In the genomic region with DNA sequence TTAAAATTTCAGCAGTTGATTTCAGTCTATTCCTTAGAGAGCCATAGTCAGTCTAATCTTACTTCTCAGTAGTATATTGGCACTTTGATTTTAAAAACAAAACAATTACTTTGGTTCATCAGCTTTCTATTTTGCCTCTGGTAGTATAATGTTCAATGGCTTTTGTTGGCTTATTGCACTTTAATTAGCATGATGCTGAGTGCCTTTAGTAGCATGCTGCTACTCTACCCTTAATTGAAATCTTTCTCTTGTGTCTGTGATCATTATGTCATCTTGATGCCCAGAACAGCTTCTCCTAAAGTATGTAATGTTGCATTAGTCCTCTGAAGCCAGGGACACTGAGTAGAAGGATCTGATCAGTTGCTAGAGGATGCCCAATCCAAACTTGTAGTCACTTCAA, we compare ENCODE assay signal across 25 mouse cellular contexts.
DNase-seq lines count a peak whose midpoint lies in the region; ATAC-seq and TF ChIP-seq lines count a peak whose summit lies in the region.
"Had no signal": no experiment of that assay in that cellular context is flagged by ENCODE, and none has a peak within 500 bp of the region (broad histone marks: within the 10 kb centered on the region; RNA-seq: fewer than 3 reads in every experiment).

No protein-coding gene starts in this region.

- H3K36me3 ChIP-seq in hindbrain, embryonic 14.5 days (replicated peaks; ENCODE audit: control insufficient read depth, insufficient read depth): no peaks in the 10 kb centered on the region
- no peaks in the 10 kb centered on the region for H3K36me3 ChIP-seq in hindbrain, embryonic 12.5 days
- no peaks in the 10 kb centered on the region for H3K36me3 ChIP-seq in neural tube, embryonic 12.5 days
- no peaks in the 10 kb centered on the region for H3K36me3 ChIP-seq in hindbrain, postnatal 0 days (ENCODE audit: insufficient read depth, low read length)
- H3K36me3 ChIP-seq in neural tube, embryonic 15.5 days: no peaks in the 10 kb centered on the region
- H3K36me3 ChIP-seq: embryonic facial prominence, embryonic 12.5 days; embryonic facial prominence, embryonic 15.5 days; forebrain, embryonic 15.5 days; heart, embryonic 10.5 days; heart, embryonic 13.5 days; intestine, embryonic 15.5 days had no signal

- DNase-seq in hindbrain, embryonic 14.5 days (ENCODE audit: low spot score): peak; percentile 26
- no peak for DNase-seq in neural tube, embryonic 10.5 days (ENCODE audit: extremely low spot score, low spot score)
- DNase-seq in hindbrain, postnatal 0 days (ENCODE audit: low spot score): peak; percentile 6
- no peak for DNase-seq in cerebellum, postnatal 14 days
- no peak for DNase-seq in thymus, adult 18-20 months
- DNase-seq: adrenal gland, adult 2 months; adrenal gland, postnatal 14 days; cerebellum, adult 11-12 months; cerebellum, adult 9-10 months; cerebellum, postnatal 25 days; gastrocnemius, postnatal 10 days; gastrocnemius, postnatal 36 days; heart, adult 2 months; heart, postnatal 14 days; heart, postnatal 4 days had no signal

- H3K4me1 ChIP-seq in hindbrain, embryonic 14.5 days (replicated peaks; ENCODE audit: control insufficient read depth, insufficient read depth, low read length): no peaks in the 10 kb centered on the region
- no peaks in the 10 kb centered on the region for H3K4me1 ChIP-seq in hindbrain, embryonic 12.5 days
- H3K4me1 ChIP-seq in neural tube, embryonic 12.5 days: no peaks in the 10 kb centered on the region
- no peaks in the 10 kb centered on the region for H3K4me1 ChIP-seq in hindbrain, postnatal 0 days (ENCODE audit: insufficient read depth, low read length)
- H3K4me1 ChIP-seq in neural tube, embryonic 15.5 days: no peaks in the 10 kb centered on the region
- H3K4me1 ChIP-seq: embryonic facial prominence, embryonic 12.5 days; embryonic facial prominence, embryonic 15.5 days; forebrain, embryonic 15.5 days; heart, embryonic 10.5 days; heart, embryonic 13.5 days; intestine, embryonic 15.5 days had no signal

- no peak overlapping the region for H3K27ac ChIP-seq in hindbrain, embryonic 14.5 days
- H3K27ac ChIP-seq in hindbrain, embryonic 12.5 days: no peak overlapping the region
- H3K27ac ChIP-seq in neural tube, embryonic 12.5 days: no peak overlapping the region
- no peak overlapping the region for H3K27ac ChIP-seq in hindbrain, postnatal 0 days
- H3K27ac ChIP-seq in neural tube, embryonic 15.5 days (replicated peaks): no peak overlapping the region
- H3K27ac ChIP-seq: embryonic facial prominence, embryonic 12.5 days; embryonic facial prominence, embryonic 15.5 days; forebrain, embryonic 15.5 days; heart, adult 2 months; heart, embryonic 10.5 days; heart, embryonic 13.5 days; intestine, embryonic 15.5 days had no signal

- no peak overlapping the region for H3K4me2 ChIP-seq in hindbrain, embryonic 14.5 days (replicated peaks)
- no peak overlapping the region for H3K4me2 ChIP-seq in hindbrain, embryonic 12.5 days (replicated peaks)
- no peak overlapping the region for H3K4me2 ChIP-seq in neural tube, embryonic 12.5 days (replicated peaks)
- no peak overlapping the region for H3K4me2 ChIP-seq in hindbrain, postnatal 0 days (ENCODE audit: low read depth, low read length)
- no peak overlapping the region for H3K4me2 ChIP-seq in neural tube, embryonic 15.5 days
- H3K4me2 ChIP-seq: embryonic facial prominence, embryonic 12.5 days; embryonic facial prominence, embryonic 15.5 days; forebrain, embryonic 15.5 days; heart, embryonic 13.5 days; intestine, embryonic 15.5 days had no signal

- no peak overlapping the region for H3K4me3 ChIP-seq in hindbrain, embryonic 14.5 days (replicated peaks; ENCODE audit: low read length)
- no peak overlapping the region for H3K4me3 ChIP-seq in hindbrain, embryonic 12.5 days
- H3K4me3 ChIP-seq in neural tube, embryonic 12.5 days: no peak overlapping the region
- no peak overlapping the region for H3K4me3 ChIP-seq in hindbrain, postnatal 0 days (ENCODE audit: low read length)
- H3K4me3 ChIP-seq in neural tube, embryonic 15.5 days (replicated peaks): no peak overlapping the region
- H3K4me3 ChIP-seq: embryonic facial prominence, embryonic 12.5 days; embryonic facial prominence, embryonic 15.5 days; forebrain, embryonic 15.5 days; heart, adult 2 months; heart, embryonic 10.5 days; heart, embryonic 13.5 days; intestine, embryonic 15.5 days had no signal

- no peaks in the 10 kb centered on the region for H3K9me3 ChIP-seq in hindbrain, embryonic 14.5 days (ENCODE audit: control insufficient read depth, low read length)
- H3K9me3 ChIP-seq in hindbrain, embryonic 12.5 days (replicated peaks): no peaks in the 10 kb centered on the region
- H3K9me3 ChIP-seq in neural tube, embryonic 12.5 days: no peaks in the 10 kb centered on the region
- H3K9me3 ChIP-seq in hindbrain, postnatal 0 days (ENCODE audit: low read length): no peaks in the 10 kb centered on the region
- no peaks in the 10 kb centered on the region for H3K9me3 ChIP-seq in neural tube, embryonic 15.5 days (replicated peaks)
- H3K9me3 ChIP-seq: embryonic facial prominence, embryonic 12.5 days; embryonic facial prominence, embryonic 15.5 days; forebrain, embryonic 15.5 days; heart, embryonic 10.5 days; heart, embryonic 13.5 days; intestine, embryonic 15.5 days had no signal

- no peaks in the 10 kb centered on the region for H3K27me3 ChIP-seq in hindbrain, embryonic 14.5 days (ENCODE audit: control insufficient read depth, insufficient read depth, low read length)
- H3K27me3 ChIP-seq in hindbrain, embryonic 12.5 days: no peaks in the 10 kb centered on the region
- H3K27me3 ChIP-seq in neural tube, embryonic 12.5 days (replicated peaks): no peaks in the 10 kb centered on the region
- no peaks in the 10 kb centered on the region for H3K27me3 ChIP-seq in hindbrain, postnatal 0 days (ENCODE audit: insufficient read depth, low read length)
- no peaks in the 10 kb centered on the region for H3K27me3 ChIP-seq in neural tube, embryonic 15.5 days (replicated peaks)
- H3K27me3 ChIP-seq: embryonic facial prominence, embryonic 12.5 days; embryonic facial prominence, embryonic 15.5 days; forebrain, embryonic 15.5 days; heart, embryonic 13.5 days; intestine, embryonic 15.5 days had no signal

- no peak for TF ChIP-seq CTCF in hindbrain, postnatal 0 days (IDR thresholded peaks at IDR 0.05; ENCODE audit: low read depth)

- H3K9ac ChIP-seq in hindbrain, embryonic 14.5 days: no peak overlapping the region
- H3K9ac ChIP-seq in hindbrain, embryonic 12.5 days: no peak overlapping the region
- no peak overlapping the region for H3K9ac ChIP-seq in neural tube, embryonic 12.5 days
- no peak overlapping the region for H3K9ac ChIP-seq in hindbrain, postnatal 0 days (replicated peaks; ENCODE audit: low read length)
- no peak overlapping the region for H3K9ac ChIP-seq in neural tube, embryonic 15.5 days (replicated peaks)
- H3K9ac ChIP-seq: embryonic facial prominence, embryonic 12.5 days; embryonic facial prominence, embryonic 15.5 days; forebrain, embryonic 15.5 days; heart, embryonic 13.5 days; intestine, embryonic 15.5 days had no signal

- peak; percentile 57; the same call in 1 of the 2 replicates for ATAC-seq in hindbrain, embryonic 14.5 days (ENCODE audit: low FRiP score)
- no peak for ATAC-seq in hindbrain, embryonic 12.5 days (ENCODE audit: low FRiP score)
- peak; percentile 29; the same call in 1 of the 2 replicates for ATAC-seq in neural tube, embryonic 12.5 days (ENCODE audit: low FRiP score, low read depth)
- no peak for ATAC-seq in hindbrain, postnatal 0 days
- ATAC-seq in neural tube, embryonic 15.5 days (ENCODE audit: low FRiP score): peak; percentile 85
- ATAC-seq: CD4-positive, CD25-positive, alpha-beta regulatory T cell, adult 4 months; forebrain, embryonic 15.5 days; intestine, embryonic 15.5 days had no signal

Comparison
In these comparisons a context has a peak if more than half of its experiments do, and no peak if none do; other contexts are left out.
1. ATAC-seq: peak in hindbrain, embryonic 14.5 days (single experiment), neural tube, embryonic 12.5 days (single experiment) and neural tube, embryonic 15.5 days (single experiment); none in hindbrain, embryonic 12.5 days (single experiment) and hindbrain, postnatal 0 days (single experiment).
2. DNase-seq: peak in hindbrain, embryonic 14.5 days (single experiment) and hindbrain, postnatal 0 days (single experiment); none in neural tube, embryonic 10.5 days (single experiment), cerebellum, postnatal 14 days (0 of 2) and thymus, adult 18-20 months (0 of 2).